Mouse (Mus musculus): Measurements from ENCODE around the gene Pdhx. TPM values are rescaled to one million over a fixed set of nuclear protein-coding genes. Genes with fewer than 3 reads are reported as not detected.

Pdhx gene
- polyA plus RNA-seq, 1 experiment from 2014 or later: 25.3 TPM

GRCm38 (mm10) chr2:103040896-103041295 lies 32.4 kb downstream of the Pdhx start:
- H3K27me3 ChIP-seq (replicated peaks; ENCODE audit: insufficient read depth, low read length): no peaks in the 10 kb centered on the region
- ATAC-seq (no peak), DNase-seq (ENCODE audit: low spot score) (peak; percentile 25)
- no peak overlapping the region for H3K9ac ChIP-seq (replicated peaks; ENCODE audit: low read depth)
- no peak overlapping the region for H3K4me3 ChIP-seq (ENCODE audit: low read depth, low read length)
- WGBS: 67% methylated on average over 8 of the region's 8 CpGs
- H3K27ac ChIP-seq (ENCODE audit: low read length): no peak overlapping the region
- no peaks in the 10 kb centered on the region for H3K4me1 ChIP-seq (ENCODE audit: insufficient read depth, low read depth, low read length)
- H3K36me3 ChIP-seq (ENCODE audit: insufficient read depth, low read length): peaks cover 9% of the 10 kb centered on the region; the same call in 1 of the 2 replicates
- H3K4me2 ChIP-seq (replicated peaks; ENCODE audit: low read depth, low read length): no peak overlapping the region
- TF ChIP-seq CTCF (IDR thresholded peaks at IDR 0.05): no peak
- no peak for TF ChIP-seq EP300 (IDR thresholded peaks at IDR 0.05)
- no peaks in the 10 kb centered on the region for H3K9me3 ChIP-seq (ENCODE audit: low read length)

- no peak overlapping the region for H3K4me3 ChIP-seq (ENCODE audit: low read depth, low read length)
- TF ChIP-seq CTCF (IDR thresholded peaks at IDR 0.05) (no peak), EP300 (IDR thresholded peaks at IDR 0.05) (no peak)
- no peak overlapping the region for H3K27ac ChIP-seq (ENCODE audit: low read length)
- H3K9me3 ChIP-seq (ENCODE audit: low read length): no peaks in the 10 kb centered on the region
- H3K4me2 ChIP-seq (replicated peaks; ENCODE audit: low read depth, low read length): no peak overlapping the region
- no peaks in the 10 kb centered on the region for H3K27me3 ChIP-seq (replicated peaks; ENCODE audit: insufficient read depth, low read length)
- 84% methylated on average over 4 of the region's 4 CpGs for WGBS
- no peak overlapping the region for H3K9ac ChIP-seq (replicated peaks; ENCODE audit: low read depth)
- no peaks in the 10 kb centered on the region for H3K4me1 ChIP-seq (ENCODE audit: insufficient read depth, low read depth, low read length)
- ATAC-seq (no peak), DNase-seq (ENCODE audit: low spot score) (peak; percentile 24)
- H3K36me3 ChIP-seq (ENCODE audit: insufficient read depth, low read length): peaks cover 11% of the 10 kb centered on the region; the same call in 1 of the 2 replicates
Observed at GRCm38 (mm10) chr2:103037831-103038230, 35.5 kb downstream of the Pdhx start.

GRCm38 (mm10) chr2:103022728-103023127 lies 50.6 kb downstream of the Pdhx start:
- WGBS: 78% methylated on average over 3 of the region's 3 CpGs
- H3K4me3 ChIP-seq (ENCODE audit: low read depth, low read length): no peak overlapping the region
- no peak overlapping the region for H3K9ac ChIP-seq (replicated peaks; ENCODE audit: low read depth)
- no peak overlapping the region for H3K4me2 ChIP-seq (replicated peaks; ENCODE audit: low read depth, low read length)
- H3K36me3 ChIP-seq (ENCODE audit: insufficient read depth, low read length): 0 out of 2 replicates have a peak, but pooled peaks cover 8% of the 10 kb centered on the region
- no peak for ATAC-seq
- TF ChIP-seq EP300 (IDR thresholded peaks at IDR 0.05): no peak
- TF ChIP-seq CTCF (IDR thresholded peaks at IDR 0.05): no peak
- no peak overlapping the region for H3K27ac ChIP-seq (ENCODE audit: low read length)
- no peaks in the 10 kb centered on the region for H3K9me3 ChIP-seq (ENCODE audit: low read length)
- no peaks in the 10 kb centered on the region for H3K27me3 ChIP-seq (replicated peaks; ENCODE audit: insufficient read depth, low read length)
- DNase-seq (ENCODE audit: low spot score): no peak
- H3K4me1 ChIP-seq (ENCODE audit: insufficient read depth, low read depth, low read length): no peaks in the 10 kb centered on the region

DNA sequence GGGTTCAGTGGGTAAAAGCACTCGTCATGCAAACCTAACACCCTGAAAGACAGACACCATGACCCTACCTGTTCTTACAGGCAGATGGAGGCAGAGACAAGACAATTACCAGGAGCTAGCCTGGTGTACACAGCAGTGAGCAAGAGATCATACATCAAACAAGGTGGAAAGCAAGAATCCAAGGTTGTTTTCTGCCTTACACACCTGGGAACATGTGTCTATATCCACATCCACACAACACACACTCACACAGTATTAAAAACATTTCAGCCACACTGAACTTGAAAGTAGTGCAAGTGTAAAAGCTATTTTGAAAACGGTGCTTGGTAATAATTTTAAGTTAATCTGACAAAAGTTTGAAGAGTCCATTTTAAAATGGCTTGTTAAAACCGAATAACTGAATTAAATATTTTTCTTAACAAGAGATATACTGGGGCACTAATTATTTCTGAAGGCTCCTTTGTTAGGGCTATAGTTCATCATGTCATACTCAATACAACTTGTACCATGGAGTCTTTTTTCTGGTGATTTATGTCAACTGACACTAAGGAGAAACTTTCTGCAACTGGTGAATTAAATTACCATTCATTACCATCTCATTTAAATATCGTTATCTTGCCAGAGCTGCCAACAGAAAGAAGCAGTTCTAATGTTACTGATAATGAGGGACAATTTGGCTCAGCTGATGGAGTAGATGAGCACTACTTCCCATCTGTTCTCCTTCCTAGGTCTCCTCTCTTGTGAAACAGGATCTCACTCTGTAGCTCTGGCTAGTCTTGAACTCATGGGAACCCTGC lies 52.9 kb downstream of the Pdhx start:
- Histone ChIP-seq H3K36me3 (ENCODE audit: insufficient read depth, low read length) (no peaks in the 10 kb centered on the region), H3K27ac (ENCODE audit: low read length) (no peak overlapping the region), H3K27me3 (replicated peaks; ENCODE audit: insufficient read depth, low read length) (no peaks in the 10 kb centered on the region), H3K4me1 (ENCODE audit: insufficient read depth, low read depth, low read length) (no peaks in the 10 kb centered on the region), H3K4me3 (ENCODE audit: low read depth, low read length) (no peak overlapping the region), H3K9ac (replicated peaks; ENCODE audit: low read depth) (no peak overlapping the region), H3K9me3 (ENCODE audit: low read length) (no peaks in the 10 kb centered on the region), H3K4me2 (replicated peaks; ENCODE audit: low read depth, low read length) (no peak overlapping the region)
- DNase-seq (ENCODE audit: low spot score) (no peak), ATAC-seq (no peak)
- TF ChIP-seq CTCF (IDR thresholded peaks at IDR 0.05): no peak
- TF ChIP-seq EP300 (IDR thresholded peaks at IDR 0.05): no peak
- 79% methylated on average over 4 of the region's 4 CpGs for WGBS

GRCm38 (mm10) chr2:103018817-103019494 lies 54.4 kb downstream of the Pdhx start:
- 56% methylated on average over 9 of the region's 9 CpGs for WGBS
- H3K27me3 ChIP-seq (replicated peaks; ENCODE audit: insufficient read depth, low read length): no peaks in the 10 kb centered on the region
- H3K9ac ChIP-seq (replicated peaks; ENCODE audit: low read depth): no peak overlapping the region
- no peaks in the 10 kb centered on the region for H3K4me1 ChIP-seq (ENCODE audit: insufficient read depth, low read depth, low read length)
- H3K36me3 ChIP-seq (ENCODE audit: insufficient read depth, low read length): no peaks in the 10 kb centered on the region
- H3K4me3 ChIP-seq (ENCODE audit: low read depth, low read length): no peak overlapping the region
- peak; percentile 90 for DNase-seq (ENCODE audit: low spot score)
- H3K9me3 ChIP-seq (ENCODE audit: low read length): no peaks in the 10 kb centered on the region
- peak; percentile 50; the same call in 1 of the 2 replicates for TF ChIP-seq EP300 (IDR thresholded peaks at IDR 0.05)
- TF ChIP-seq CTCF (IDR thresholded peaks at IDR 0.05): peak; percentile 70
- no peak overlapping the region for H3K27ac ChIP-seq (ENCODE audit: low read length)
- peak; percentile 80 for ATAC-seq
- no peak overlapping the region for H3K4me2 ChIP-seq (replicated peaks; ENCODE audit: low read depth, low read length)

- Histone ChIP-seq H3K9ac (replicated peaks; ENCODE audit: low read depth) (no peak overlapping the region), H3K36me3 (ENCODE audit: insufficient read depth, low read length) (no peaks in the 10 kb centered on the region), H3K4me1 (ENCODE audit: insufficient read depth, low read depth, low read length) (no peaks in the 10 kb centered on the region), H3K27me3 (replicated peaks; ENCODE audit: insufficient read depth, low read length) (no peaks in the 10 kb centered on the region), H3K27ac (ENCODE audit: low read length) (no peak overlapping the region), H3K4me2 (replicated peaks; ENCODE audit: low read depth, low read length) (no peak overlapping the region), H3K9me3 (ENCODE audit: low read length) (no peaks in the 10 kb centered on the region), H3K4me3 (ENCODE audit: low read depth, low read length) (no peak overlapping the region)
- DNase-seq (ENCODE audit: low spot score): no peak
- ATAC-seq: no peak; the same call in 1 of the 2 replicates
- 75% methylated on average over 2 of the region's 2 CpGs for WGBS
- TF ChIP-seq EP300 (IDR thresholded peaks at IDR 0.05) (no peak), CTCF (IDR thresholded peaks at IDR 0.05) (no peak)
Observed at GRCm38 (mm10) chr2:103017391-103017824, 55.9 kb downstream of the Pdhx start.

All from lung, postnatal 0 days (tissue).